Mouse (Mus musculus): ENCODE measurements around the gene Vamp9. TPM values are rescaled to one million over a fixed set of nuclear protein-coding genes. Genes with fewer than 3 reads are reported as not detected.
A peak's percentile ranks its signal among the peaks of the same experiment; 100 is the strongest.

The Vamp9 gene
- polyA plus RNA-seq (2016; fragmentation: Nextera tagmentation; extraction: Ambion mirVana): 0.50 TPM in 1 of 2 replicates, not detected in the other

GRCm38 (mm10) chr5:99906181-99906956 lies at the start of gene Vamp9:
TSS of gene Vamp9 (plus strand) at chr5:99906254.
- peak; percentile 99 for ATAC-seq (ENCODE audit: low FRiP score)
- Histone ChIP-seq H3K27me3 (0 out of 2 replicates have a peak, but pooled peaks cover 4% of the 10 kb centered on the region), H3K36me3 (no peaks in the 10 kb centered on the region), H3K27ac (peak within 1 kb of the TSS; percentile 75), H3K4me3 (peak within 1 kb of the TSS; percentile 47), H3K4me2 (replicated peaks) (peak within 1 kb of the TSS; percentile 63), H3K9me3 (replicated peaks) (no peaks in the 10 kb centered on the region), H3K4me1 (no peaks in the 10 kb centered on the region), H3K9ac (peak within 1 kb of the TSS; percentile 47)
- WGBS: 5% methylated on average over 49 of the region's 49 CpGs

GRCm38 (mm10) chr5:99857106-99857637 lies 48.9 kb upstream of the Vamp9 start:
- Histone ChIP-seq H3K4me1 (peaks cover 8% of the 10 kb centered on the region), H3K27me3 (peaks cover 10% of the 10 kb centered on the region; the same call in 1 of the 2 replicates), H3K9me3 (replicated peaks) (no peaks in the 10 kb centered on the region), H3K27ac (no peak overlapping the region), H3K36me3 (no peaks in the 10 kb centered on the region), H3K4me2 (replicated peaks) (peak overlapping the region; percentile 18; the same call in 1 of the 2 replicates), H3K4me3 (no peak overlapping the region), H3K9ac (no peak overlapping the region)
- 33% methylated on average over 14 of the region's 14 CpGs for WGBS
- no peak for ATAC-seq (ENCODE audit: low FRiP score)

- H3K4me2 ChIP-seq (replicated peaks): no peak overlapping the region
- no peak overlapping the region for H3K4me3 ChIP-seq
- H3K27me3 ChIP-seq: peaks cover 10% of the 10 kb centered on the region; the same call in 1 of the 2 replicates
- H3K36me3 ChIP-seq: no peaks in the 10 kb centered on the region
- H3K27ac ChIP-seq: no peak overlapping the region
- H3K4me1 ChIP-seq: peaks cover 8% of the 10 kb centered on the region
- WGBS: 55% methylated on average over 13 of the region's 13 CpGs
- H3K9ac ChIP-seq: no peak overlapping the region
- no peak for ATAC-seq (ENCODE audit: low FRiP score)
- no peaks in the 10 kb centered on the region for H3K9me3 ChIP-seq (replicated peaks)
Observed at GRCm38 (mm10) chr5:99859637-99860433, 46.2 kb upstream of the Vamp9 start.

GRCm38 (mm10) chr5:99861816-99862215 lies 44.2 kb upstream of the Vamp9 start:
- Histone ChIP-seq H3K4me3 (no peak overlapping the region), H3K9ac (no peak overlapping the region), H3K4me2 (replicated peaks) (no peak overlapping the region), H3K36me3 (no peaks in the 10 kb centered on the region), H3K27me3 (peaks cover 7% of the 10 kb centered on the region; the same call in 1 of the 2 replicates), H3K27ac (no peak overlapping the region), H3K9me3 (replicated peaks) (no peaks in the 10 kb centered on the region), H3K4me1 (peaks cover 5% of the 10 kb centered on the region)
- ATAC-seq (ENCODE audit: low FRiP score): no peak
- 81% methylated on average over 6 of the region's 6 CpGs for WGBS

GRCm38 (mm10) chr5:99863656-99864380 lies 42.2 kb upstream of the Vamp9 start:
- no peak overlapping the region for H3K9ac ChIP-seq
- WGBS: 84% methylated on average over 13 of the region's 13 CpGs
- no peak for ATAC-seq (ENCODE audit: low FRiP score)
- H3K4me1 ChIP-seq: no peaks in the 10 kb centered on the region
- H3K4me3 ChIP-seq: no peak overlapping the region
- no peaks in the 10 kb centered on the region for H3K36me3 ChIP-seq
- no peaks in the 10 kb centered on the region for H3K27me3 ChIP-seq
- H3K4me2 ChIP-seq (replicated peaks): no peak overlapping the region
- no peaks in the 10 kb centered on the region for H3K9me3 ChIP-seq (replicated peaks)
- no peak overlapping the region for H3K27ac ChIP-seq

GRCm38 (mm10) chr5:99865779-99866178 lies 40.3 kb upstream of the Vamp9 start:
- H3K4me2 ChIP-seq (replicated peaks): no peak overlapping the region
- no peaks in the 10 kb centered on the region for H3K4me1 ChIP-seq
- H3K27me3 ChIP-seq: no peaks in the 10 kb centered on the region
- H3K36me3 ChIP-seq: no peaks in the 10 kb centered on the region
- no peaks in the 10 kb centered on the region for H3K9me3 ChIP-seq (replicated peaks)
- no peak overlapping the region for H3K9ac ChIP-seq
- WGBS: 92% methylated on average over 1 of the region's 1 CpGs
- H3K4me3 ChIP-seq: no peak overlapping the region
- ATAC-seq (ENCODE audit: low FRiP score): no peak
- no peak overlapping the region for H3K27ac ChIP-seq

GRCm38 (mm10) chr5:99868286-99868685 lies 37.8 kb upstream of the Vamp9 start:
- H3K9ac ChIP-seq: no peak overlapping the region
- H3K4me2 ChIP-seq (replicated peaks): no peak overlapping the region
- H3K4me1 ChIP-seq: peaks cover 6% of the 10 kb centered on the region; the same call in 1 of the 2 replicates
- no peak overlapping the region for H3K4me3 ChIP-seq
- no peaks in the 10 kb centered on the region for H3K9me3 ChIP-seq (replicated peaks)
- 93% methylated on average over 17 of the region's 17 CpGs for WGBS
- H3K27me3 ChIP-seq: no peaks in the 10 kb centered on the region
- no peaks in the 10 kb centered on the region for H3K36me3 ChIP-seq
- ATAC-seq (ENCODE audit: low FRiP score): no peak
- H3K27ac ChIP-seq: no peak overlapping the region

- Histone ChIP-seq H3K9ac (no peak overlapping the region), H3K36me3 (no peaks in the 10 kb centered on the region), H3K4me1 (peaks cover 6% of the 10 kb centered on the region; the same call in 1 of the 2 replicates), H3K4me2 (replicated peaks) (no peak overlapping the region), H3K27me3 (no peaks in the 10 kb centered on the region), H3K4me3 (no peak overlapping the region), H3K9me3 (replicated peaks) (no peaks in the 10 kb centered on the region), H3K27ac (no peak overlapping the region)
- no peak for ATAC-seq (ENCODE audit: low FRiP score)
- WGBS: 93% methylated on average over 9 of the region's 9 CpGs
Observed at GRCm38 (mm10) chr5:99868923-99869322, 37.1 kb upstream of the Vamp9 start.

GRCm38 (mm10) chr5:99877565-99877964 lies 28.5 kb upstream of the Vamp9 start:
- Histone ChIP-seq H3K9ac (no peak overlapping the region), H3K4me3 (no peak overlapping the region), H3K36me3 (no peaks in the 10 kb centered on the region), H3K9me3 (replicated peaks) (0 out of 2 replicates have a peak, but pooled peaks cover 3% of the 10 kb centered on the region), H3K4me2 (replicated peaks) (no peak overlapping the region), H3K4me1 (peaks cover 9% of the 10 kb centered on the region), H3K27me3 (no peaks in the 10 kb centered on the region), H3K27ac (no peak overlapping the region)
- peak; percentile 54; the same call in 1 of the 2 replicates for ATAC-seq (ENCODE audit: low FRiP score)
- 47% methylated on average over 9 of the region's 9 CpGs for WGBS

GRCm38 (mm10) chr5:99882441-99882840 lies 23.6 kb upstream of the Vamp9 start:
- Histone ChIP-seq H3K36me3 (no peaks in the 10 kb centered on the region), H3K27ac (no peak overlapping the region), H3K27me3 (no peaks in the 10 kb centered on the region), H3K9me3 (replicated peaks) (no peaks in the 10 kb centered on the region), H3K4me3 (no peak overlapping the region), H3K4me2 (replicated peaks) (no peak overlapping the region), H3K9ac (no peak overlapping the region), H3K4me1 (peaks cover 3% of the 10 kb centered on the region)
- ATAC-seq (ENCODE audit: low FRiP score): no peak
- 84% methylated on average over 3 of the region's 3 CpGs for WGBS

- no peak for ATAC-seq (ENCODE audit: low FRiP score)
- H3K4me3 ChIP-seq: no peak overlapping the region
- H3K27me3 ChIP-seq: no peaks in the 10 kb centered on the region
- no peaks in the 10 kb centered on the region for H3K36me3 ChIP-seq
- no peak overlapping the region for H3K27ac ChIP-seq
- 95% methylated on average over 4 of the region's 4 CpGs for WGBS
- no peak overlapping the region for H3K9ac ChIP-seq
- no peaks in the 10 kb centered on the region for H3K9me3 ChIP-seq (replicated peaks)
- H3K4me1 ChIP-seq: no peaks in the 10 kb centered on the region
- no peak overlapping the region for H3K4me2 ChIP-seq (replicated peaks)
Observed at GRCm38 (mm10) chr5:99884035-99884434, 22.0 kb upstream of the Vamp9 start.

GRCm38 (mm10) chr5:99887133-99887532 lies 18.9 kb upstream of the Vamp9 start:
- H3K9me3 ChIP-seq (replicated peaks): no peaks in the 10 kb centered on the region
- H3K9ac ChIP-seq: no peak overlapping the region
- H3K4me3 ChIP-seq: no peak overlapping the region
- no peaks in the 10 kb centered on the region for H3K4me1 ChIP-seq
- no peak overlapping the region for H3K27ac ChIP-seq
- 88% methylated on average over 1 of the region's 1 CpGs for WGBS
- H3K27me3 ChIP-seq: no peaks in the 10 kb centered on the region
- no peaks in the 10 kb centered on the region for H3K36me3 ChIP-seq
- no peak for ATAC-seq (ENCODE audit: low FRiP score)
- no peak overlapping the region for H3K4me2 ChIP-seq (replicated peaks)
